Mouse (Mus musculus) liver, embryonic 14.5 days (tissue): ENCODE data around the gene Srrd. TPM values are rescaled to one million over a fixed set of nuclear protein-coding genes. Genes with fewer than 3 reads are reported as not detected.

Source experiments
- ATAC-seq: fragments of 200-750 bp; cut with Nextera tagmentation; 2 replicates; pipeline ENCODE4 v1.8.0; 2017; ENCODE audit warnings: moderate number of reproducible peaks, mild to moderate bottlenecking, moderate library complexity; ENCODE audit not compliant: insufficient read depth
- DNase-seq, 3 experiments: peaks; one replicate each; pipeline ENCODE4 v3.0.0-alpha.2; 2012 to 2013; ENCODE audit warnings: low read depth in 3 of 3, low spot score in 3 of 3
- H3K27ac ChIP-seq: fragments of 300-500 bp; sonication (generic); 2 replicates; pipeline ENCODE4 v1.5.1; 2014; ENCODE audit warnings: moderate library complexity, mild to moderate bottlenecking, control low read depth, inconsistent platforms
- H3K27me3 ChIP-seq: fragments of 300-500 bp; sonication (generic); 2 replicates; pipeline ENCODE4 v1.6.1; 2014; ENCODE audit warnings: mild to moderate bottlenecking, low read length, moderate library complexity; ENCODE audit not compliant: control insufficient read depth, insufficient read depth
- H3K36me3 ChIP-seq: fragments of 300-500 bp; sonication (generic); replicated peaks from 2 replicates; pipeline ENCODE4 v1.6.1; 2014; ENCODE audit warnings: low read depth; ENCODE audit not compliant: control insufficient read depth, insufficient read depth
- H3K4me1 ChIP-seq, 2 experiments: fragments of 200-500 bp in 1 of 2; fragments of 300-500 bp in 1 of 2; sonication (generic) in 1 of 2; replicated peaks; 2 replicates each; pipeline ENCODE4 v1.6.1; 2012 to 2014; ENCODE audit warnings: antibody characterized with exemption in 1 of 2, inconsistent platforms in 1 of 2, low read length in 1 of 2; ENCODE audit not compliant: control insufficient read depth in 2 of 2, insufficient read depth in 2 of 2
- H3K4me2 ChIP-seq: fragments of 300-500 bp; sonication (generic); 2 replicates; pipeline ENCODE4 v1.6.1; 2014; ENCODE audit warnings: low read depth, mild to moderate bottlenecking, control low read depth, moderate library complexity
- H3K4me3 ChIP-seq, 2 experiments: fragments of 200-500 bp in 1 of 2; fragments of 300-500 bp in 1 of 2; sonication (generic) in 1 of 2; 2 replicates each; pipeline ENCODE4 v1.5.1; 2012 to 2014; ENCODE audit warnings: low read depth in 2 of 2, low read length in 2 of 2, mild to moderate bottlenecking in 2 of 2, control low read depth in 1 of 2, inconsistent platforms in 1 of 2, moderate library complexity in 1 of 2; ENCODE audit not compliant: insufficient read depth in 1 of 2
- H3K9ac ChIP-seq: fragments of 300-500 bp; sonication (generic); replicated peaks from 2 replicates; pipeline ENCODE4 v1.6.1; 2014; ENCODE audit warnings: mild to moderate bottlenecking, control low read depth, moderate library complexity
- H3K9me3 ChIP-seq: fragments of 300-500 bp; sonication (generic); 2 replicates; pipeline ENCODE4 v1.6.1; 2016; ENCODE audit warnings: low read length, mixed read lengths; ENCODE audit not compliant: control insufficient read depth
- CTCF ChIP-seq: IDR thresholded peaks from 2 replicates; pipeline ENCODE4 v1.5.1; 2016; ENCODE audit warnings: antibody characterized with exemption, low read depth, control low read depth
- EP300 ChIP-seq: IDR thresholded peaks from 2 replicates; pipeline ENCODE4 v1.6.1; 2016; ENCODE audit warnings: antibody characterized with exemption, low read depth
- WGBS: fragments of 180-500 bp; shearing (Covaris S2); extraction: QIAGEN DNeasy Blood & Tissue Kit; methylation state at CpG from one replicate; pipeline ENCODE4 v1.1.7; 2014; ENCODE audit not compliant: insufficient replicate concordance; 5-methylcytosine and 5-hydroxymethylcytosine counted together
- polyA plus RNA-seq, 2 experiments: library from polyadenylated mRNA; depleted of rRNA in 1 of 2; stranded (reverse) in 1 of 2; unstranded in 1 of 2; fragments of >200 nt; fragmentation: Nextera tagmentation in 1 of 2; extraction: Ambion mirVana in 1 of 2; gene quantifications; 2 replicates each; pipeline versions ENCODE4 v1.2.1 to v1.2.3; 2012 to 2014

The Srrd gene
- polyA plus RNA-seq, 2 experiments = 13.3 to 16.0 TPM

DNA sequence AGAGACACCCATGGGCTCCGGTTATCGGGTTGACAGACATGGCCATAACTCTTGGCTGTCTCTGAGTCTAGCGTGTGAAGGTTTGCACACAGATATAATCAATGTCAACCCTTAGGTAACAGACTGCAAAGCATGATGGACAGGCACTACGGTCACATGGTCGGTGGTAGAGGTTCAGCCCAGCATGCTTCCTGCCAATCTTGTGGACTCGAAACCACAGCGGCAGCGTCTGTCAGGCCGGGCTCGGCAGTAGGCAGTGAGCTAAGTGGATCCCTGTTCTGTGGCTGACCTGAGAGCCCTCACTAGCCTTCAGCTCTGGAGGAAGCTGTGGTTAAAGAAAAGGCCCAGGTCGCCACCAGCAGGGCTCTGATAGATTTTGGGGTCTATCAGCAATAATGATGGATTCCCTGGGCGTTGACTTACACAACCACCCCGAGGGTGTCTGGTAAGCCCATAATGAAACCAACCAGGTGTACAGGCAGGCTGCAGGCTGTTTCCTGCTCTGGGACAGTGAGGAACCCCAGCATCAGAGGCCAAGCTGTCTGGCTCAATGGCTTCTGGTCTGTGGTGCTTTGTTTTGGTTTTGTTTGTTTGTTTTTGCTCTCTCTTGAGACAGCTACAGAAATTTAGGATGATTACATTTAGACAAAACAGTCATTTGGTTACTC, 42.1 kb upstream of the Srrd start:
- H3K9ac ChIP-seq = no peak overlapping the region
- TF ChIP-seq EP300 = no peak
- no peaks in the 10 kb centered on the region for H3K9me3 ChIP-seq
- no peak for ATAC-seq
- H3K36me3 ChIP-seq = no peaks in the 10 kb centered on the region
- 13% methylated on average over 13 of the region's 13 CpGs for WGBS
- H3K27ac ChIP-seq = no peak overlapping the region
- no peaks in the 10 kb centered on the region for H3K27me3 ChIP-seq
- H3K4me2 ChIP-seq = no peak overlapping the region
- DNase-seq = no peak
- peaks cover 0 to 15% of the 10 kb centered on the region in 2 experiments; a peak in 2 of 4 replicates for H3K4me1 ChIP-seq
- H3K4me3 ChIP-seq = no peak overlapping the region

DNA sequence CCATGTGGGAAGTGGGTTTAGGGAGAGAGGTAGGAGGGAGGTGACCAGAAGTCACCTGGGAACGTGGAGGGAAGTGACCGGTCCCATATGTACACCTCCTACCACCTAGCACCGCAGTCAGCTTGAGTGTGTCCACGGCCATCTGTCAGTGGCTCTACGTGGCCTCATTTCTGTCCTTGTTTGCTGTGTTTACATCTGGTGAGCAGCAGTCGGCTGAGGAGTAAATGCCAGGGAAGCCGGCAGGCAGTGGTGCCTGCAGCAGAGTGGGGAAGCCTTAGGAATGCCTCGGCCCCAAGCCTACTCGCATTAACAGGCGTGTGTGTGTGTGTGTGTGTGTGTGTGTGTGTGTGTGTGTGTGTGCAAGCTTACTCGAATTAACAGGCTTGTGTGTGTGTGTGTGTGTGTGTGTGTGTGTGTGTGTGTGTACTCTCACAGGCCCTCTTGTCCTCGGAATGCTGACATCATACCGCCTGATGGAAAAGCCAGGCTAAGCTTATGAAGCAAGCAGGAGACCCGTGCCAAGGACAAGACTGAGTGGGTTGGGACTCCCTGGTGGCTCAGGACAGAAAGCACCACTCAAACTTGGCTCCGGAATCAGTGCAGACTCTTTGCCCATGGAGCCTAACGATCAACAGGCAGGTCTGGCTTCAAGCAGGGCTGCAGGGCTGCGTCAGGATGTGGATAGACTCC, 39.9 kb upstream of the Srrd start:
- H3K4me1 ChIP-seq = peaks cover 0 to 15% of the 10 kb centered on the region in 2 experiments; a peak in 2 of 4 replicates
- ATAC-seq = no peak

DNA sequence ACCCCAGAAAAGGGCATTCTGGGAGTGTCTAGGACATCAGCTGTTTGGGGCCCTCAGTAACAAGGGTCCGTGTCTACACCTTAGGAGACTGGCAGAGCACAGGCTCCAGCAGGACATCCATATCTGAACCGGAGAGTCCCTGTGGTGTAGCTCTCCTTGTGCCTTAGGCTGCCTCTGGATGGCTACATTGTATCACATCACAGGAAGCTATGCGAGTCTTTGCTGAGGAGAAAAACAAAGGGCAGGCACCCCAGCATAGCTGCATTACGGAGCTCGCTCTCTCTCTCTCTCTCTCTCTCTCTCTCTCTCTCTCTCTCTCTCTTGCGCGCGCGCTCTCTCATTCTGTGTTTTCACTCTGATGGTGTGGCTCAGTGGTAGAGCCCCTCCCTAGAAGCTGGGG, 39.2 kb upstream of the Srrd start:
- ATAC-seq = no peak
- TF ChIP-seq CTCF (no peak), EP300 (no peak)
- Histone ChIP-seq H3K27ac (no peak overlapping the region), H3K4me2 (no peak overlapping the region), H3K27me3 (no peaks in the 10 kb centered on the region), H3K4me1 (peaks cover 0 to 15% of the 10 kb centered on the region in 2 experiments; a peak in 2 of 4 replicates), H3K36me3 (no peaks in the 10 kb centered on the region), H3K9me3 (no peaks in the 10 kb centered on the region), H3K4me3 (no peak overlapping the region), H3K9ac (no peak overlapping the region)
- no peak for DNase-seq
- WGBS = 81% methylated on average over 9 of the region's 9 CpGs

More for the DNA sequence above, 39.9 kb upstream of the Srrd start:
- Histone ChIP-seq H3K9me3 (no peaks in the 10 kb centered on the region), H3K27me3 (no peaks in the 10 kb centered on the region), H3K36me3 (no peaks in the 10 kb centered on the region), H3K27ac (no peak overlapping the region), H3K4me2 (no peak overlapping the region), H3K4me3 (no peak overlapping the region), H3K9ac (no peak overlapping the region)
- TF ChIP-seq CTCF = no peak
- TF ChIP-seq EP300 = no peak
- WGBS = 65% methylated on average over 17 of the region's 17 CpGs
- DNase-seq = no peak

- Histone ChIP-seq H3K4me1 (peaks cover 0 to 12% of the 10 kb centered on the region in 2 experiments; a peak in 2 of 4 replicates), H3K27ac (no peak overlapping the region), H3K4me2 (no peak overlapping the region), H3K36me3 (no peaks in the 10 kb centered on the region), H3K4me3 (no peak overlapping the region), H3K27me3 (no peaks in the 10 kb centered on the region), H3K9ac (no peak overlapping the region), H3K9me3 (no peaks in the 10 kb centered on the region)
- ATAC-seq (no peak), DNase-seq (no peak)
- 64% methylated on average over 11 of the region's 11 CpGs for WGBS
- no peak for TF ChIP-seq EP300
- no peak for TF ChIP-seq CTCF
Measured at GRCm38 (mm10) chr5:112381154-112381553, 38.3 kb upstream of the Srrd start.

DNA sequence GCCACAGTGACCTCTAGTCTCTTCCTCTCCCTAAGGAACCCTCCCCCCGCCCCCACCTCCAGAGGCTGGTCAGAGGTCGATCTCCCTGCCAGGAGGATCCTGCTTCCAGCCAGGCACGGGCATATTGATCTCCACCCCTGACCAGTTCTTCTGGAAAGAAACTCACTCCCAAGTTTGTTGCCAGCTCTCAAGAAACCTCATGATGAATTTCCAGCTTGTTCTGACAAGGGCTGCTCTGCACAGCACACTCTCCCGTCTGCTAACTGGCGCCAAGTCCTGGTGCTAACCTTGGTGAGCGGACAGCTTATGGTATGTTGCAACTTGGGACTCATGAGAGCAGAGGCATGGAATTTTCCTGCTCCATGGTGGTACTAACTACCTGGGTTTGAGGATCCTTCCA, 35.9 kb upstream of the Srrd start:
- Histone ChIP-seq H3K27me3 (no peaks in the 10 kb centered on the region), H3K36me3 (no peaks in the 10 kb centered on the region), H3K4me1 (peaks cover 0 to 2% of the 10 kb centered on the region in 2 experiments; a peak in 1 of 4 replicates), H3K9ac (no peak overlapping the region), H3K9me3 (no peaks in the 10 kb centered on the region), H3K4me3 (no peak overlapping the region), H3K4me2 (no peak overlapping the region), H3K27ac (no peak overlapping the region)
- no peak for ATAC-seq
- TF ChIP-seq CTCF (no peak), EP300 (no peak)
- no peak for DNase-seq
- 64% methylated on average over 6 of the region's 6 CpGs for WGBS
